Mouse (Mus musculus) forebrain, embryonic 14.5 days (tissue): ENCODE data around the gene Fam50b. TPM values are rescaled to one million over a fixed set of nuclear protein-coding genes. Genes with fewer than 3 reads are reported as not detected.

Source experiments
- ATAC-seq: fragments of 200-750 bp; cut with Nextera tagmentation; 2 replicates; pipeline ENCODE4 v1.8.0; 2017; ENCODE audit warnings: mild to moderate bottlenecking, moderate library complexity
- DNase-seq: peaks from one replicate; pipeline ENCODE4 v3.0.0-alpha.2; 2015; ENCODE audit warnings: low spot score
- H3K27ac ChIP-seq: fragments of 300-500 bp; sonication (generic); 2 replicates; pipeline ENCODE4 v1.5.1; 2014; ENCODE audit warnings: low read depth, mild to moderate bottlenecking, control low read depth, low read length, moderate library complexity
- H3K27me3 ChIP-seq: fragments of 300-500 bp; sonication (generic); replicated peaks from 2 replicates; pipeline ENCODE4 v1.6.1; 2014; ENCODE audit warnings: low read length, control low read depth, mixed read lengths; ENCODE audit not compliant: control insufficient read depth, insufficient read depth
- H3K36me3 ChIP-seq: fragments of 300-500 bp; sonication (generic); 2 replicates; pipeline ENCODE4 v1.6.1; 2014; ENCODE audit warnings: low read length, control low read depth; ENCODE audit not compliant: control insufficient read depth, insufficient read depth
- H3K4me1 ChIP-seq: fragments of 300-500 bp; sonication (generic); 2 replicates; pipeline ENCODE4 v1.6.1; 2014; ENCODE audit warnings: antibody characterized with exemption, low read length, control low read depth; ENCODE audit not compliant: control insufficient read depth, insufficient read depth
- H3K4me2 ChIP-seq: fragments of 300-500 bp; sonication (generic); 2 replicates; pipeline ENCODE4 v1.6.1; 2014; ENCODE audit warnings: mild to moderate bottlenecking, control low read depth, low read length
- H3K4me3 ChIP-seq: fragments of 300-500 bp; sonication (generic); 2 replicates; pipeline ENCODE4 v1.5.1; 2014; ENCODE audit warnings: low read depth, low read length, control low read depth
- H3K9ac ChIP-seq: fragments of 300-500 bp; sonication (generic); 2 replicates; pipeline ENCODE4 v1.6.1; 2014; ENCODE audit warnings: mild to moderate bottlenecking, low read length, control low read depth, moderate library complexity
- H3K9me3 ChIP-seq: fragments of 300-500 bp; sonication (generic); replicated peaks from 2 replicates; pipeline ENCODE4 v1.6.1; 2016; ENCODE audit warnings: low read length, control low read depth, mixed read lengths; ENCODE audit not compliant: control insufficient read depth
- WGBS: fragments of 180-500 bp; shearing (Covaris S2); extraction: QIAGEN DNeasy Blood & Tissue Kit; methylation state at CpG from one replicate; pipeline ENCODE4 v1.1.7; 2014; 5-methylcytosine and 5-hydroxymethylcytosine counted together
- polyA plus RNA-seq: library from polyadenylated mRNA; unstranded; fragments of >200 nt; fragmentation: Nextera tagmentation; extraction: Ambion mirVana; gene quantifications from 2 replicates; pipeline ENCODE4 v1.2.1, GENCODE M21; 2014

Fam50b gene
- not detected in 2 replicates for polyA plus RNA-seq

GRCm38 (mm10) chr13:34734686-34735085, at the start of gene Fam50b:
TSS of gene Fam50b (plus strand) at chr13:34734850.
- H3K27me3 ChIP-seq: 0 out of 2 replicates have a peak, but pooled peaks cover 3% of the 10 kb centered on the region
- peak; percentile 71 for DNase-seq
- peak; percentile 74 for ATAC-seq
- H3K9me3 ChIP-seq: 0 out of 2 replicates have a peak, but pooled peaks cover 2% of the 10 kb centered on the region
- H3K36me3 ChIP-seq: no peaks in the 10 kb centered on the region
- H3K4me2 ChIP-seq: no peak within 1 kb of the TSS
- no peak within 1 kb of the TSS for H3K9ac ChIP-seq
- 20% methylated on average over 5 of the region's 5 CpGs for WGBS
- H3K27ac ChIP-seq: no peak within 1 kb of the TSS
- no peak within 1 kb of the TSS for H3K4me3 ChIP-seq
- H3K4me1 ChIP-seq: no peaks in the 10 kb centered on the region; the same call in 1 of the 2 replicates

GRCm38 (mm10) chr13:34685008-34685765, 49.5 kb upstream of the Fam50b start:
- ATAC-seq (no peak), DNase-seq (peak; percentile 24)
- Histone ChIP-seq H3K27ac (no peak overlapping the region), H3K9me3 (no peaks in the 10 kb centered on the region), H3K4me3 (no peak overlapping the region), H3K4me1 (no peaks in the 10 kb centered on the region), H3K9ac (no peak overlapping the region), H3K27me3 (no peaks in the 10 kb centered on the region), H3K4me2 (no peak overlapping the region), H3K36me3 (no peaks in the 10 kb centered on the region)
- 78% methylated on average over 7 of the region's 7 CpGs for WGBS

- Histone ChIP-seq H3K9me3 (no peaks in the 10 kb centered on the region), H3K4me2 (no peak overlapping the region), H3K4me3 (no peak overlapping the region), H3K27me3 (no peaks in the 10 kb centered on the region), H3K4me1 (no peaks in the 10 kb centered on the region), H3K9ac (no peak overlapping the region), H3K36me3 (no peaks in the 10 kb centered on the region), H3K27ac (no peak overlapping the region)
- DNase-seq: no peak
- ATAC-seq: no peak
- WGBS: 78% methylated on average over 1 of the region's 1 CpGs
Measured at GRCm38 (mm10) chr13:34691049-34691448, 43.6 kb upstream of the Fam50b start.

- no peak overlapping the region for H3K27ac ChIP-seq
- H3K4me1 ChIP-seq: no peaks in the 10 kb centered on the region
- WGBS: 85% methylated on average over 6 of the region's 6 CpGs
- no peak overlapping the region for H3K9ac ChIP-seq
- H3K4me3 ChIP-seq: no peak overlapping the region
- DNase-seq (no peak), ATAC-seq (no peak)
- no peaks in the 10 kb centered on the region for H3K27me3 ChIP-seq
- H3K9me3 ChIP-seq: no peaks in the 10 kb centered on the region
- no peaks in the 10 kb centered on the region for H3K36me3 ChIP-seq
- H3K4me2 ChIP-seq: no peak overlapping the region
Measured at GRCm38 (mm10) chr13:34693111-34693510, 41.5 kb upstream of the Fam50b start.

- H3K36me3 ChIP-seq: no peaks in the 10 kb centered on the region
- no peaks in the 10 kb centered on the region for H3K27me3 ChIP-seq
- H3K27ac ChIP-seq: no peak overlapping the region
- no peaks in the 10 kb centered on the region for H3K4me1 ChIP-seq
- H3K4me3 ChIP-seq: no peak overlapping the region
- no peak overlapping the region for H3K9ac ChIP-seq
- DNase-seq (no peak), ATAC-seq (0 out of 2 replicates have a peak, but pooled peaks have one; percentile 18)
- H3K9me3 ChIP-seq: no peaks in the 10 kb centered on the region
- 91% methylated on average over 7 of the region's 7 CpGs for WGBS
- no peak overlapping the region for H3K4me2 ChIP-seq
Measured at GRCm38 (mm10) chr13:34696734-34697332, 37.8 kb upstream of the Fam50b start.

- H3K36me3 ChIP-seq: no peaks in the 10 kb centered on the region
- H3K9me3 ChIP-seq: no peaks in the 10 kb centered on the region
- no peak overlapping the region for H3K4me2 ChIP-seq
- no peaks in the 10 kb centered on the region for H3K27me3 ChIP-seq
- no peak overlapping the region for H3K27ac ChIP-seq
- WGBS: 79% methylated on average over 2 of the region's 2 CpGs
- no peak for DNase-seq
- no peak for ATAC-seq
- no peaks in the 10 kb centered on the region for H3K4me1 ChIP-seq
- no peak overlapping the region for H3K4me3 ChIP-seq
- H3K9ac ChIP-seq: no peak overlapping the region
Measured at GRCm38 (mm10) chr13:34700091-34700490, 34.6 kb upstream of the Fam50b start.

GRCm38 (mm10) chr13:34700630-34701029, 34.0 kb upstream of the Fam50b start:
- H3K4me1 ChIP-seq: no peaks in the 10 kb centered on the region
- DNase-seq (no peak), ATAC-seq (no peak)
- H3K36me3 ChIP-seq: no peaks in the 10 kb centered on the region
- H3K9me3 ChIP-seq: no peaks in the 10 kb centered on the region
- H3K9ac ChIP-seq: no peak overlapping the region
- H3K27me3 ChIP-seq: no peaks in the 10 kb centered on the region
- H3K4me2 ChIP-seq: no peak overlapping the region
- H3K4me3 ChIP-seq: no peak overlapping the region
- H3K27ac ChIP-seq: no peak overlapping the region
- 93% methylated on average over 1 of the region's 1 CpGs for WGBS

GRCm38 (mm10) chr13:34703301-34703700, 31.3 kb upstream of the Fam50b start:
- Histone ChIP-seq H3K4me1 (no peaks in the 10 kb centered on the region), H3K36me3 (no peaks in the 10 kb centered on the region), H3K4me3 (no peak overlapping the region), H3K4me2 (no peak overlapping the region), H3K9me3 (no peaks in the 10 kb centered on the region), H3K27ac (no peak overlapping the region), H3K9ac (no peak overlapping the region), H3K27me3 (no peaks in the 10 kb centered on the region)
- ATAC-seq: no peak
- 73% methylated on average over 2 of the region's 2 CpGs for WGBS
- no peak for DNase-seq

GRCm38 (mm10) chr13:34703795-34704194, 30.9 kb upstream of the Fam50b start:
- no peak overlapping the region for H3K4me3 ChIP-seq
- DNase-seq: no peak
- no peaks in the 10 kb centered on the region for H3K9me3 ChIP-seq
- H3K9ac ChIP-seq: no peak overlapping the region
- no peaks in the 10 kb centered on the region for H3K36me3 ChIP-seq
- no peaks in the 10 kb centered on the region for H3K4me1 ChIP-seq
- WGBS: 69% methylated on average over 1 of the region's 1 CpGs
- H3K27ac ChIP-seq: no peak overlapping the region
- no peak overlapping the region for H3K4me2 ChIP-seq
- ATAC-seq: no peak
- no peaks in the 10 kb centered on the region for H3K27me3 ChIP-seq
